Mouse (Mus musculus): ENCODE measurements around the gene Gng13. TPM values are rescaled to one million over a fixed set of nuclear protein-coding genes. Genes with fewer than 3 reads are reported as not detected.
A peak's percentile ranks its signal among the peaks of the same experiment; 100 is the strongest.
"Not testable (repeated sequence)": the region's sequence is repeated elsewhere in the genome, so short reads cannot be mapped to it uniquely, and the experiment has no call there.

Gene Gng13
- polyA plus RNA-seq, 1 experiment from 2014 or later: 4.6 TPM

DNA sequence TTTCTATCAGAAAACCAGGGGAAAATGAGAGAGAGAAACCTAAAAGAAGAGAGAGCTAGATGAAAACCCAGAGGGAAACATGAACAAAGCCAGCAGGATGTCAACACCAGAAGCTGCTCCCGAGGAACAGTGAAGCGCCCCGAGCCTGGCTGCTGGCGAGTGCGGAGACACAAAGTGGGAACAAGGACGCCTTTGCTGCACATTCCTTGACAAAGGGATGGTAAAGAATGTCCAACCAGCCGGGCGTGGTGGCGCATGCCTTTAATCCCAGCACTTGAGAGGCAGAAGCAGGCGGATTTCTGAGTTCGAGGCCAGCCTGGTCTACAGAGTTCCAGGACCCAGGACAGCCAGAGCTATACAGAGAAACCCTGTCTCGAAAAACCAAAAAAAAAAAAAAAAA is 24.5 kb downstream of the Gng13 start:
- H3K9me3 ChIP-seq; DNase-seq (ENCODE audit: low spot score); H3K36me3 ChIP-seq; H3K27ac ChIP-seq; H3K4me3 ChIP-seq; H3K4me1 ChIP-seq: not testable (repeated sequence)
- H3K27me3 ChIP-seq (ENCODE audit: insufficient read depth, poor library complexity, severe bottlenecking): peaks cover 52% of the 10 kb centered on the region
- WGBS: 71% methylated on average over 12 of the region's 12 CpGs

DNA sequence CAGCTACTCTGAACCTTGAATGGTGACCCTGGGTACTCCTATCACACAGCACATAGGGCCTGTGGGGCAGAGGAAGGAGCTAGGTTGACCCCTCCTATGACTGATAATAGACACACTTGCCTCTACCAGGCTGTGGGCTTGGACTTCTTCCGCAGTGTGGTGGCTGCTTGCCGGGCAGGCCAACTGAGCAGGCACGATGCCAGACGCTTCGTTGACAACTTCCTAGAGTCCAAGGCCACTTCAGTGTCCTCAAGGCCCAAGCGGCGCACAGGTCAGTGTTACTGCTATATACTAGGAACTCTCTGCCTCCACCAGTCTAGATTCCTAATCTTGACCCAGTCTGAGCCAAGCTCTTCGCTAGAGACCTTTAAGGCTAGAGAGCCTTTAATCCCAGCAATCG is 26.9 kb downstream of the Gng13 start:
- H3K4me3 ChIP-seq: no peak overlapping the region

DNA sequence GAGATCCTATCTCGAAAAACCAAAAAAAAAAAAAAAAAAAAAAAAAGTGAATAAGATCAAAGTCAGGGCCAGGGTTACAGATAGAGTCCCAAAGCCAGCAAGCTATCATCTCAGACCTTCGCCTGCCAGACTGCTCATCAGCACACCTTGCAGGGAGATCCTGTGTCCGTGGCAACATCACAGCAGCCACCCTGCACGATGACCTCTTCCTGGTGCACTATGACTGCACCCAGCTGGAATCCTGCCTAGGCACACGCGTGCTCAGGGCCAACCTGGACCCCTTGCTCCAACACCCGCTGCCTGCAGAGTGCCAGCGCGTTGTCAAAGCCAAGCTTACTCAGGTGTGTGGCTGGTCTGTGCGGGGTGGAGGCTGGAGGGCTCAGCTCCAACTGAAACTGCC is 27.3 kb downstream of the Gng13 start:
- Histone ChIP-seq H3K27ac (no peak overlapping the region), H3K36me3 (no peaks in the 10 kb centered on the region), H3K4me3 (no peak overlapping the region), H3K27me3 (ENCODE audit: insufficient read depth, poor library complexity, severe bottlenecking) (peaks cover 33% of the 10 kb centered on the region), H3K9me3 (no peaks in the 10 kb centered on the region), H3K4me1 (peaks cover 8% of the 10 kb centered on the region)
- no peak for DNase-seq (ENCODE audit: low spot score)
- 78% methylated on average over 10 of the region's 10 CpGs for WGBS

More for the DNA sequence above, 26.9 kb downstream of the Gng13 start:
- Histone ChIP-seq H3K4me1 (peaks cover 8% of the 10 kb centered on the region), H3K27me3 (ENCODE audit: insufficient read depth, poor library complexity, severe bottlenecking) (peaks cover 35% of the 10 kb centered on the region), H3K9me3 (no peaks in the 10 kb centered on the region), H3K36me3 (no peaks in the 10 kb centered on the region), H3K27ac (no peak overlapping the region)
- no peak for DNase-seq (ENCODE audit: low spot score)
- WGBS: 89% methylated on average over 9 of the region's 9 CpGs

DNA sequence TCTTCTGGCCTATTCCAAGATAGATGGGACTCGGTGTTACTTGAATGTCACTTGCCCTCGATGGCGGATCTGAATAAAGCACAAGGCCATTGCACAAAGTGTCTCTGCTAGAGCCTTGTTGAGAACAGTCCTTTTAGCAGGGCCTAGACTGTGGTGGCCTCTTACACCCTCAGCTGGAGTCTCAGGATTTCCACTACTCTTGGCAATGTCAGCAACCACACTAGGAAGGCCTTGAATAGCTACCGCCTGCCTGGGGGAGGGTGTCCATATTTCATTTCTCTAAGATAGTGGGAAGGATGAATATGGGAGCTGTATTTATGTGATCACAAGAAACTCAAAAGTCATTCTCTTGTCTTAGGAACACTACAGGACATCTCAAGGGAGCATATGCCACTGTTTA is 31.3 kb downstream of the Gng13 start:
- H3K4me1 ChIP-seq: peaks cover 16% of the 10 kb centered on the region
- H3K9me3 ChIP-seq: no peaks in the 10 kb centered on the region
- 82% methylated on average over 4 of the region's 4 CpGs for WGBS
- H3K27ac ChIP-seq: no peak overlapping the region
- H3K4me3 ChIP-seq: no peak overlapping the region
- no peak for DNase-seq (ENCODE audit: low spot score)
- peaks cover 40% of the 10 kb centered on the region for H3K27me3 ChIP-seq (ENCODE audit: insufficient read depth, poor library complexity, severe bottlenecking)
- H3K36me3 ChIP-seq: no peaks in the 10 kb centered on the region

DNA sequence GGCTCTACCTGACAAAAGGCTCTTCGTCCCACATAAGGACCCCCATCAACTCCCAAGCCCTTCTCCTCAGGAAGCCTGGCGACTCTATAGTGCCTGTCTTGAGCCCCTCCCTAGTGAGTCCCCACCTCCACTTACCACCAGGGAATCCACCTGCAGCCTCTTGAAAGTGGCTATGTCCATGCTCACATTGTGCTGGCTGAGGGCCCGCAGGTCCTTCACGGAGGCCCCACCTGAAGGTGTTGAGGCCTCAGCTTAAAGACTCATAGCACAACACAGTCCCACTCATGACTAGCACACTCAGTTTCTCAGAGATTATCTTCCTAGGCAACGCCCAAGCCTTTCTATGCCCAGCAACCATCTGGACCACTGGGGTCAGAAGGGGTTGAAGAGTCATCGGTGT is 32.3 kb downstream of the Gng13 start:
- H3K9me3 ChIP-seq: no peaks in the 10 kb centered on the region
- no peaks in the 10 kb centered on the region for H3K36me3 ChIP-seq
- 71% methylated on average over 6 of the region's 6 CpGs for WGBS
- no peak overlapping the region for H3K27ac ChIP-seq
- H3K4me3 ChIP-seq: no peak overlapping the region
- H3K27me3 ChIP-seq (ENCODE audit: insufficient read depth, poor library complexity, severe bottlenecking): peaks cover 39% of the 10 kb centered on the region
- no peak for DNase-seq (ENCODE audit: low spot score)
- H3K4me1 ChIP-seq: peaks cover 16% of the 10 kb centered on the region

DNA sequence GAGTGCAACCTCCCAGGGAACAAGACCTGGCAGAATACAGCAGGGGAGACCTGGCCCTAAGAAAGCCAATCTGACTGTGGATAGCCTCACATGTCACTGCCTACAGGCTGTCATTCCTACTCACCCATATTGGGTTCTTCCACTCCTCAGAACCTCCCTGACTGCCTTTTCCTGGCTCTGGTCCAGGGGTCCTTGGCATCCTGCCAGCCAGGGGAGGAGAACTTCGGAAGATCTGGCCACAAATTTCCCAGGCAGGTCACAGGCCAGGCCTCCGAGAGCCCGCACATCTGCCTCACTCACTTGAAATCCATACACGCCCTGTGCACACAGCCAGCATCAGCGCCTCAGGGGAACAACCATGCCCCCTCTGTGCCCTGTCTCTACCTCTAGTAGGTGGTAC is 34.5 kb downstream of the Gng13 start:
- H3K9me3 ChIP-seq: no peaks in the 10 kb centered on the region
- peaks cover 30% of the 10 kb centered on the region for H3K27me3 ChIP-seq (ENCODE audit: insufficient read depth, poor library complexity, severe bottlenecking)
- H3K4me3 ChIP-seq: no peak overlapping the region
- H3K36me3 ChIP-seq: no peaks in the 10 kb centered on the region
- 54% methylated on average over 5 of the region's 5 CpGs for WGBS
- H3K27ac ChIP-seq: no peak overlapping the region
- peak; percentile 78 for DNase-seq (ENCODE audit: low spot score)
- peaks cover 20% of the 10 kb centered on the region for H3K4me1 ChIP-seq

DNA sequence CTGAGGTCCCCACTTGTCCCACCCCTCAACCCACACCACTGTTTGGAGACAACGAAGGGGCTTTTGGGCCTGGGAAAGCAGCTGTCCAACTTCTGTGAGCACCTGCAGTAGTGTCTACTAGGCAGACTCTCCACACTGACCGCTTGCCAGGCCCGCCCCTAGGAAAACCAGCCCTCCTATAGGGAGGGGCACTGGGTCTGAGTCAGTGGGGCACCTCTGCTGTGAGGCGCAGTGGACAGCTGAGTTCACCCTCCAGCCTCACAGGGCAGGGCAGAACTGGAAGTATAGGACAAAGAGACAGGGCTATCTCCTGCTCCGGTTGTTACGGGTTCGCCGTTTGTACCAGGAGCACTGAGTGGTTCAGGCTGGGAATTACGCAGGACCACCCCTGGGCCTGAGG is 37.3 kb downstream of the Gng13 start, which contains the start of gene Msln:
Msln (minus strand) TSS at position 138 of the 400 bp plus-strand sequence.
- H3K27me3 ChIP-seq (ENCODE audit: insufficient read depth, poor library complexity, severe bottlenecking): peaks cover 33% of the 10 kb centered on the region
- no peak within 1 kb of the TSS for H3K4me3 ChIP-seq
- no peaks in the 10 kb centered on the region for H3K36me3 ChIP-seq
- DNase-seq (ENCODE audit: low spot score): no peak
- WGBS: 81% methylated on average over 9 of the region's 9 CpGs
- H3K27ac ChIP-seq: no peak within 1 kb of the TSS
- peaks cover 22% of the 10 kb centered on the region for H3K4me1 ChIP-seq
- no peaks in the 10 kb centered on the region for H3K9me3 ChIP-seq

DNA sequence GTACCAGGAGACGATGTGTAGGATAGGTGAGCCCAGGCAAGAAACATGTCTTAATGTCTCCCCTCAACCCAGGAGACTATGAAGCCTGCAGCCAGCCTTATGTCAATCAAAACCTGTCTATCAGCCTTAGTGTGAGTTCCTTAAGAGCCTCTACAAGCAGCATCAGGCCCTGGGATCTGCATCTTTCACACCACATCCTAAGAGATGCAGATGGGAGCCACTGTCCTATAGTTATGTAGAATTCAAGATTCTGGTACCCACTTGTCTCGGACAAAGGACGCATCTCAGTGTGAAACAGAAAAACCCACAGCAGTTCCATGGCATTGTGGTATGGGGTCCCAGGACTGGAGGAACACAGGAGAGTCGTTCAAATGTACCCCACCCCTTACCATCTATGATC is 38.1 kb downstream of the Gng13 start:
- DNase-seq (ENCODE audit: low spot score): no peak
- no peaks in the 10 kb centered on the region for H3K9me3 ChIP-seq
- no peak overlapping the region for H3K27ac ChIP-seq
- peaks cover 22% of the 10 kb centered on the region for H3K4me1 ChIP-seq
- WGBS: 76% methylated on average over 4 of the region's 4 CpGs
- no peaks in the 10 kb centered on the region for H3K36me3 ChIP-seq
- H3K4me3 ChIP-seq: no peak overlapping the region
- peaks cover 24% of the 10 kb centered on the region for H3K27me3 ChIP-seq (ENCODE audit: insufficient read depth, poor library complexity, severe bottlenecking)

DNA sequence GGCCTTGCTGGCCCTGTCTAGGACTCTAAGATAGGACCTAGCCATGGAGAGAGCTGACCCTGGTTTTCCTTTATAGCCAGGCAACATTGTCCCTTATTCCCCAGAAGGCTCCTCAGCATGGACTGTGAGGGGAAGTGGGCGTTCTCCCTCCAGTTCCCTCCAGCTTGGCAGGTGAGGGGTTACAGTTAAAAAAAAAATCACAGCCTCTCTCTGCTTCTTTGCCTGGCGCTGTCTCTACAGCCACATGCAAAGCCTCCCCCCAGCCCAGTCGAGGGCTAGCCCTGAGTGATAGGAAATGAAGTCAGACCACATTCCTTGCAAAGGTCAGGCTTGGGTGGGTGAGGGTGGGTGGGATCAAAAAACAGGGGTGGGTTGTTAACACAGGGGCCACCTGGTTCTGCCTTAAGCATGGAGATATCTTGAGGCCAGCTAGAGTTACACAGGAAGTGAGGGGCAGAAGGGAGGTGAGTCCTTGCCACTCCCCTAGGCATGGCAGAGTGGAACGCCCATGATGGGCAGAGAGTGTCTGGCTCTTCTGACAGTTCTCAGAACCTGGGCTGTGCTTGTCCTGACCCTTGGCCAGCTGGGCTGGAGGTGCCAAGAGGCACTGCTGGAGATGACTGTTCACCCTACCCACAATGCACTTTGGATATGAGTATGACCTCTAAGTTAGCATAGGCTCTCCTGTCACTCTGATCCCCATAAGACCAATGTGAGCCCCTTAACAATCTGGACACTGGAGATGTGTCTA is 38.8 kb downstream of the Gng13 start:
- H3K27me3 ChIP-seq (ENCODE audit: insufficient read depth, poor library complexity, severe bottlenecking): peaks cover 23% of the 10 kb centered on the region
- H3K36me3 ChIP-seq: no peaks in the 10 kb centered on the region
- no peak overlapping the region for H3K4me3 ChIP-seq
- peaks cover 22% of the 10 kb centered on the region for H3K4me1 ChIP-seq
- no peak for DNase-seq (ENCODE audit: low spot score)
- 34% methylated on average over 4 of the region's 4 CpGs for WGBS
- H3K27ac ChIP-seq: peak overlapping the region; percentile 52; the same call in 1 of the 2 replicates
- H3K9me3 ChIP-seq: no peaks in the 10 kb centered on the region

DNA sequence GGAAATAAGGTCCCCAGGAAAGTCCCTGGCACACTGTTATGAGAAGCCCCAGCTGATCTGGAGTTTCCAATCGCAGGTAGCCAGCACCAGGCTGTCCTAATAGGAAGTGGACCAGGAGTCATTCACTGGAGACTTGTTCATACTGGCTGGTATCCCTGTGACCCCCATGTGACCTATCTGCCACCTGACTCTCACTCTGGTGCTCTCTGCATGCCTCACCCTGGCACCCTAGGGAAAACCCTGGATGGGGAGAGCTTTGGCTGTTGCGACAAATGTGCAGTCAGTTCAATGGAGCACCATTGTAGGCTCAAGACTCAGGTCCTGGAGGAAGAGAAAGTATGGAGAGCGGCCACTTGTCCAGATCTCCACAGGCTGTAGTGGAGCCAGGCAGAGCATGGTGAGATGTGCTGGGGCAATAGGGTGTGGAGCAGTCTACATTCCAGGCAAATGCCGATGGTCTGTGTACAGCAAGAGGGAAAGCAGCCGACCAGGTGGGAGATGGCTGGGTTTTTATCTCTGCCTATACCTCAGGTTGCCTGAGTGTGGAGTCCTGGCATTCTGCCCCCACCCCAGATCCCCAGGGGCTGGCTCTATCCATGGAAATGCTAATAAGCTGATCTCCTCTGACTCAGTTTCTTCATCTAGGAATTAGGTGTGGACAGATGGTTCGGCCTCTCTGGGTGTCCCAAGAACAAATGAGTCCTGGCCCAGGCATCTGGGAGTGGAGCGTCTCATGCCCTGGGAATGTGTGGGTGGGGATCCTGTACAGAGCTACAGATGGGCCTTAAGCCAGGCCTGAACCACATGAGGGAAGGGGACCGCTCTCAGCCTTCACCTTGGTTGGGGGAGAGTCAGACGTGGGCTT is 39.6 kb downstream of the Gng13 start:
- H3K36me3 ChIP-seq: no peaks in the 10 kb centered on the region
- H3K4me3 ChIP-seq: no peak overlapping the region
- H3K27ac ChIP-seq: peak overlapping the region; percentile 52; the same call in 1 of the 2 replicates
- WGBS: 77% methylated on average over 9 of the region's 9 CpGs
- peak; percentile 79 for DNase-seq (ENCODE audit: low spot score)
- no peaks in the 10 kb centered on the region for H3K9me3 ChIP-seq
- peaks cover 15% of the 10 kb centered on the region for H3K4me1 ChIP-seq
- peaks cover 23% of the 10 kb centered on the region for H3K27me3 ChIP-seq (ENCODE audit: insufficient read depth, poor library complexity, severe bottlenecking)

DNA sequence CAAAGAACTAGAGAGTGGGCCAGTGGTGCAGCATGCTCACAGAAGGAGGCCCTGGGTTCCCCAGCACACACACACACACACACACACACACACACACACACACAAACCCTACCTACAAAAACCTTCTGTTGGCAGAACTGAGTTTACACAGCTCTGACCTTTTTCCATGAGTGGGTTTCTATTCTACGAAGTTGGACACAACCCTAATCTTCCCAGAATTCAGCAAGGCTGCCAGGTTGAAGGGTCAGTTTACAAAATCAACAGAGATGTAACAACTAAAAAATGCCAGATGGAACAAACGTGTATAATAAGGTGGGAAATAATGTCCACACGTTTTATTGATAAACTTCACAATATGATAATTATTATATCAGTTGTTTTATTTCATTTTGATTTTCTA is 40.7 kb downstream of the Gng13 start:
- Histone ChIP-seq H3K36me3 (no peaks in the 10 kb centered on the region), H3K4me1 (peaks cover 13% of the 10 kb centered on the region), H3K9me3 (no peaks in the 10 kb centered on the region), H3K27me3 (ENCODE audit: insufficient read depth, poor library complexity, severe bottlenecking) (peaks cover 20% of the 10 kb centered on the region), H3K27ac (no peak overlapping the region), H3K4me3 (no peak overlapping the region)
- 62% methylated on average over 3 of the region's 3 CpGs for WGBS
- DNase-seq (ENCODE audit: low spot score): no peak

DNA sequence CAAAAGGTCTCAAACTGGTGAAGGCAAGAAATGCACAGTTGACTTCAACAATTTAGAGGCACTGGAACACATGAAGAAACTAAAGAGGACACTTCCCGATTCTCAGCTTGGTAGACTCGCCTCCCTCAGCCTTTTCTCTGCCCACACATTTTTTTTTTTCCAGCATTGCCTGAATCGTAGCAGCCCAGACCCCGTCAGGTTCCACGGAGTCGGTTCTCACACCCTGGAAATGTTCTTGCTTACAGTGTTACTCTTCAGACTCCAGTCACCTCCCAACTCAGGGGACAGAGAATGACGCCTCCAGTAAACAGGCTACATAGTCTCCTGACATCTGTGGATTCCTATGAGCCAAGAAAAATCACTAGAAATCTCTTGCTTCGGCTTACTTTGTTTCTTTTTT is 43.2 kb downstream of the Gng13 start:
- WGBS: 70% methylated on average over 8 of the region's 8 CpGs
- peaks cover 8% of the 10 kb centered on the region; the same call in 1 of the 2 replicates for H3K27me3 ChIP-seq (ENCODE audit: insufficient read depth, poor library complexity, severe bottlenecking)
- H3K27ac ChIP-seq: no peak overlapping the region
- H3K4me3 ChIP-seq: no peak overlapping the region
- DNase-seq (ENCODE audit: low spot score): no peak
- H3K9me3 ChIP-seq: no peaks in the 10 kb centered on the region
- peaks cover 13% of the 10 kb centered on the region for H3K4me1 ChIP-seq
- no peaks in the 10 kb centered on the region for H3K36me3 ChIP-seq

DNA sequence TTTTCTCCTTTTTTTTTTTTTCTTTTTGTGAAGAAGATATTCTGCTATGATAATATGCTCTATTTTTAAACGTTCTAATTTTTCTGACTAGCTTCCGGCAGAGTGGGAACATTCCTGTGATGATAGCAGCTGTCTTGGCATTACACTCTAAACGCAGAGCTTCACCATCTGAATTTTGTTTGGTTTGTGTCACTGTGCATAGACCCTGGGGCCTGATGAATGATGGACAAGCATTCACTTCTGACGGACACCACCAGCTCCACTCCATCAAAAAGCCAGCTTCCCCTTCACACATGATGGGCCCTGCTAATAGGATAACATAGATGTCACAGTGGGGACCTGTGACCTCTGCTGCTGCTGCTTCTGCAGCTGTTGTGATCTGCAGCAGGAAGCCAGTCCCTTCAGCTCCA is 44.6 kb downstream of the Gng13 start:
- H3K9me3 ChIP-seq: no peaks in the 10 kb centered on the region
- H3K27ac ChIP-seq: no peak overlapping the region
- peaks cover 11% of the 10 kb centered on the region; the same call in 1 of the 2 replicates for H3K27me3 ChIP-seq (ENCODE audit: insufficient read depth, poor library complexity, severe bottlenecking)
- WGBS: 34% methylated on average over 4 of the region's 4 CpGs
- peaks cover under 1% of the 10 kb centered on the region; the same call in 1 of the 2 replicates for H3K4me1 ChIP-seq
- DNase-seq (ENCODE audit: low spot score): no peak
- no peaks in the 10 kb centered on the region for H3K36me3 ChIP-seq
- no peak overlapping the region for H3K4me3 ChIP-seq

All from heart, embryonic 10.5 days (tissue).